Mouse (Mus musculus) erythroblast, embryonic 14.5 days (primary cell): ENCODE measurements around the gene Olfr1419.

Experiments
- GATA1 ChIP-seq: IDR thresholded peaks from 2 replicates; pipeline ENCODE4 v1.6.1; 2012; ENCODE audit warnings: low read length, inconsistent platforms, mixed read lengths
- TAL1 ChIP-seq: IDR thresholded peaks from 3 replicates; pipeline ENCODE4 v1.6.1; 2012; ENCODE audit warnings: low read length, inconsistent platforms, mixed read lengths

- TF ChIP-seq TAL1 (no peak), GATA1 (no peak)
These were observed 55.7 kb downstream of the Olfr1419 start, which contains the start of gene Stx3 for GRCm38 (mm10) chr19:11819143-11819700.
